Comparison of ENCODE assay signal across 14 mouse cellular contexts in the genomic region with DNA sequence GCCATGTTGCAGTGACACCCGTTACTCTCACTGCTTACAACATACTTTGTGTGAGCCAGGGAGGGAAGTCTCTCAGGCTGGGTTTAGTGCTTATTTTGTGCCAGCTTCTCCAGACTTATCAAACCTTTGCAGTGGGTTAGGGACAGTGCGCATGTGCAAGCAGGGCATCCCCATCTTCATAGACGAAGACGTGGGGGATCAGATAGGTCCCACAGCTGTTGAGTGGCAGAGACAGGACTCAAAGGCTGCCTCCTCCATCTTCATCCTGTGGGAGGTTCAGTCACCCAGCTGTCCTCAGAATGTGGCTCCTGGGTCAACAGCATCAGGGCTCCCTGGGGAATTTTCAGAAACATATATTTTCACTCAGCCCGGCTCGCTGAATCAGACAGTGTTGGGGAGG. TPM values are rescaled to one million over a fixed set of nuclear protein-coding genes. Genes with fewer than 3 reads are reported as not detected.
A peak's percentile ranks its signal among the peaks of the same experiment; 100 is the strongest.
DNase-seq lines count a peak whose midpoint lies in the region; ATAC-seq and TF ChIP-seq lines count a peak whose summit lies in the region.
"Had no signal": no experiment of that assay in that cellular context is flagged by ENCODE, and none has a peak within 500 bp of the region (broad histone marks: within the 10 kb centered on the region; RNA-seq: fewer than 3 reads in every experiment).

No protein-coding gene starts in this region.

- H3K36me3 ChIP-seq in heart, embryonic 16.5 days (ENCODE audit: control insufficient read depth, insufficient read depth): no peaks in the 10 kb centered on the region
- H3K36me3 ChIP-seq in lung, embryonic 14.5 days (ENCODE audit: insufficient read depth): no peaks in the 10 kb centered on the region
- H3K36me3 ChIP-seq in neural tube, embryonic 14.5 days (ENCODE audit: control insufficient read depth, insufficient read depth, low read length): no peaks in the 10 kb centered on the region
- no peaks in the 10 kb centered on the region for H3K36me3 ChIP-seq in limb, embryonic 10.5 days
- H3K36me3 ChIP-seq: embryonic facial prominence, embryonic 12.5 days; hindbrain, embryonic 10.5 days; lung, embryonic 15.5 days; midbrain, embryonic 15.5 days had no signal

- TF ChIP-seq CTCF in lung, embryonic 14.5 days (IDR thresholded peaks at IDR 0.05; ENCODE audit: low read depth): no peak

- peaks cover 36% of the 10 kb centered on the region for H3K4me1 ChIP-seq in heart, embryonic 16.5 days (ENCODE audit: control insufficient read depth, insufficient read depth, low read length)
- H3K4me1 ChIP-seq in lung, embryonic 14.5 days (ENCODE audit: insufficient read depth): peaks cover 8% of the 10 kb centered on the region; the same call in 1 of the 2 replicates
- H3K4me1 ChIP-seq in neural tube, embryonic 14.5 days (ENCODE audit: control insufficient read depth, insufficient read depth, low read length): peaks cover 7% of the 10 kb centered on the region; the same call in 1 of the 2 replicates
- H3K4me1 ChIP-seq in limb, embryonic 10.5 days: peaks cover 27% of the 10 kb centered on the region

- no peak for ATAC-seq in heart, embryonic 16.5 days (replicated peaks; ENCODE audit: extremely low read depth, insufficient read depth, low FRiP score)
- no peak for ATAC-seq in lung, embryonic 14.5 days (ENCODE audit: insufficient read depth)
- ATAC-seq in neural tube, embryonic 14.5 days (ENCODE audit: low read depth): no peak

- no peaks in the 10 kb centered on the region for H3K9me3 ChIP-seq in heart, embryonic 16.5 days (replicated peaks; ENCODE audit: control insufficient read depth, low read length)
- no peaks in the 10 kb centered on the region for H3K9me3 ChIP-seq in lung, embryonic 14.5 days (ENCODE audit: low read depth, low read length)
- no peaks in the 10 kb centered on the region for H3K9me3 ChIP-seq in neural tube, embryonic 14.5 days (ENCODE audit: control insufficient read depth, low read length)
- no peaks in the 10 kb centered on the region for H3K9me3 ChIP-seq in limb, embryonic 10.5 days (replicated peaks)
- H3K9me3 ChIP-seq: embryonic facial prominence, embryonic 12.5 days; hindbrain, embryonic 10.5 days; lung, embryonic 15.5 days; midbrain, embryonic 15.5 days had no signal

- 63% methylated on average over 6 of the region's 6 CpGs for WGBS in heart, embryonic 16.5 days
- WGBS in lung, embryonic 14.5 days: 65% methylated on average over 6 of the region's 6 CpGs
- 75% methylated on average over 6 of the region's 6 CpGs for WGBS in neural tube, embryonic 14.5 days
- WGBS in limb, embryonic 10.5 days: 80% methylated on average over 6 of the region's 6 CpGs

- H3K9ac ChIP-seq in heart, embryonic 16.5 days (ENCODE audit: low read length): no peak overlapping the region; the same call in 1 of the 2 replicates
- H3K9ac ChIP-seq in lung, embryonic 14.5 days: no peak overlapping the region
- H3K9ac ChIP-seq in neural tube, embryonic 14.5 days (replicated peaks; ENCODE audit: low read depth, low read length): no peak overlapping the region
- H3K9ac ChIP-seq: embryonic facial prominence, embryonic 12.5 days; lung, embryonic 15.5 days had no signal

- H3K27me3 ChIP-seq in heart, embryonic 16.5 days (ENCODE audit: control insufficient read depth, insufficient read depth, low read length): no peaks in the 10 kb centered on the region
- H3K27me3 ChIP-seq in lung, embryonic 14.5 days (ENCODE audit: insufficient read depth, low read length): no peaks in the 10 kb centered on the region
- H3K27me3 ChIP-seq in neural tube, embryonic 14.5 days (ENCODE audit: control insufficient read depth, insufficient read depth, low read length): no peaks in the 10 kb centered on the region
- 0 out of 2 replicates have a peak, but pooled peaks cover 6% of the 10 kb centered on the region for H3K27me3 ChIP-seq in limb, embryonic 10.5 days (ENCODE audit: low read depth, poor library complexity, severe bottlenecking)
- H3K27me3 ChIP-seq: lung, embryonic 15.5 days; midbrain, embryonic 15.5 days had no signal

- peak overlapping the region; percentile 62 for H3K4me2 ChIP-seq in heart, embryonic 16.5 days (ENCODE audit: low read depth, low read length)
- H3K4me2 ChIP-seq in lung, embryonic 14.5 days: 0 out of 2 replicates have a peak overlapping the region, but pooled peaks have one; percentile 91
- H3K4me2 ChIP-seq in neural tube, embryonic 14.5 days (ENCODE audit: low read depth, low read length): peak overlapping the region; percentile 81; the same call in 1 of the 2 replicates

- H3K4me3 ChIP-seq in heart, embryonic 16.5 days (ENCODE audit: low read length): no peak overlapping the region
- no peak overlapping the region for H3K4me3 ChIP-seq in lung, embryonic 14.5 days (ENCODE audit: low read depth, low read length)
- H3K4me3 ChIP-seq in neural tube, embryonic 14.5 days (ENCODE audit: low read depth, low read length): no peak overlapping the region
- H3K4me3 ChIP-seq in limb, embryonic 10.5 days: no peak overlapping the region

- no peak for DNase-seq in heart, postnatal 4 days
- no peak for DNase-seq in lung, embryonic 14.5 days
- DNase-seq in lung, postnatal 10 days: no peak
- peak; percentile 27 for DNase-seq in induced T-regulatory cell, adult 2 months (ENCODE audit: low read depth)
- DNase-seq in limb, embryonic 10.5 days (ENCODE audit: low spot score): no peak
- DNase-seq: adrenal gland, adult 8-10 months; kidney, postnatal 36 days had no signal

- H3K27ac ChIP-seq in heart, embryonic 16.5 days (ENCODE audit: low read length): no peak overlapping the region
- H3K27ac ChIP-seq in lung, embryonic 14.5 days (ENCODE audit: low read depth): no peak overlapping the region
- no peak overlapping the region for H3K27ac ChIP-seq in neural tube, embryonic 14.5 days (ENCODE audit: low read depth, low read length)
- no peak overlapping the region for H3K27ac ChIP-seq in limb, embryonic 10.5 days
- H3K27ac ChIP-seq: embryonic facial prominence, embryonic 12.5 days; midbrain, embryonic 15.5 days had no signal

RNA-seq across cellular contexts. Expression of gene Tspan2, which starts 2.1 kb away (rescaled TPM):
- 27.8 and 27.9 TPM in 2 replicates for polyA plus RNA-seq in heart, embryonic 16.5 days (2015; fragmentation: Nextera tagmentation; extraction: Ambion mirVana)
- total RNA-seq in heart, postnatal 4 days (2021): 10 to 100 TPM; 49.5 to 50.6 TPM
- 14.5 and 16.2 TPM in 2 replicates for polyA plus RNA-seq in lung, embryonic 14.5 days (2014; fragmentation: Nextera tagmentation; extraction: Ambion mirVana)
- 15.6 and 16.8 TPM in 2 replicates for polyA plus RNA-seq in neural tube, embryonic 14.5 days (2014; fragmentation: Nextera tagmentation; extraction: Ambion mirVana)
- 5.9 and 6.9 TPM in 2 replicates for polyA plus RNA-seq in limb, embryonic 10.5 days (2016; fragmentation: Nextera tagmentation; extraction: Ambion mirVana)

RNA-seq across cellular contexts. Expression of gene Tshb, which starts 46.1 kb away (rescaled TPM):
- polyA plus RNA-seq in heart, embryonic 16.5 days (2015; fragmentation: Nextera tagmentation; extraction: Ambion mirVana): 0.11 TPM in 1 of 2 replicates, not detected in the other
- total RNA-seq in heart, postnatal 4 days (2021): not detected
- polyA plus RNA-seq in lung, embryonic 14.5 days (2014; fragmentation: Nextera tagmentation; extraction: Ambion mirVana): 0.15 and 0.58 TPM in 2 replicates
- 0.08 and 0.58 TPM in 2 replicates for polyA plus RNA-seq in neural tube, embryonic 14.5 days (2014; fragmentation: Nextera tagmentation; extraction: Ambion mirVana)
- polyA plus RNA-seq in limb, embryonic 10.5 days (2016; fragmentation: Nextera tagmentation; extraction: Ambion mirVana): 0.08 TPM in 1 of 2 replicates, not detected in the other
- total RNA-seq: adrenal gland, adult 8-10 months had no signal
- polyA plus RNA-seq: hindbrain, embryonic 10.5 days; limb, embryonic 14.5 days had no signal
